Mouse (Mus musculus) small intestine, adult 2 months (tissue): Measurements from ENCODE around the gene Sirt7.

Experiments used
- CTCF ChIP-seq: fragments of 200-500 bp; IDR thresholded peaks from 2 replicates; pipeline ENCODE4 v1.5.1; 2012; ENCODE audit warnings: low read depth, mild to moderate bottlenecking, control low read depth, inconsistent platforms, low read length, moderate library complexity, mixed read lengths; ENCODE audit not compliant: insufficient replicate concordance, insufficient read length; ENCODE audit errors: extremely low read depth
- POLR2A ChIP-seq: fragments of 200-500 bp; IDR thresholded peaks from 2 replicates; pipeline ENCODE4 v1.6.1; 2012; ENCODE audit warnings: low read depth, mild to moderate bottlenecking, control low read depth, inconsistent platforms, low read length, moderate library complexity

GRCm38 (mm10) chr11:120572417-120572751 lies 52.7 kb downstream of the Sirt7 start:
- TF ChIP-seq POLR2A, result no peak
- no peak for TF ChIP-seq CTCF
